Mouse (Mus musculus): ENCODE data around the gene AI661453.

DNA sequence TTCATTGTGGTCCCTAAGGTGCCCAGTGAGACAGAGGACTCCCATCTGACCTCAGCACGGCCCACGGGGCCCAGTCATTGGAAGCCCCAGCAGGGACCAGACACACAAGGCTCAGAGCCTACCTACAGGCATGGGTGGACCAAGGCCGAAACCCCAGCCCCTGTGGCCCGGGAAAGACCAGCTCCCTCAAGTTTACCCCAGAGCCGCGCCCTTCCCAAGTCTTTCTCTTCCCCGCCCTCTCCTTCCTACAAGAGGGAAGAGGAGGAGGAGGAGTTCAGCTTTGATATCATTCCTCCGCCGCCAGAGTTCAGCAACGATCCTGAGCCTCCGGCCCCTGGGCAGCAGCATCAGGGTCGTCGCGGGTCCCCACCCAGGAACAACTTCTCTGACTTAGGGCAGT, 31.6 kb downstream of the AI661453 start:
- TF ChIP-seq POLR2A (IDR thresholded peaks at IDR 0.05; ENCODE audit: borderline replicate concordance, low read depth, low read length) (no peak), CTCF (IDR thresholded peaks at IDR 0.05; ENCODE audit: low read depth, low read length) (no peak)

Data from bone marrow macrophage, adult 2 months (primary cell).